Mouse (Mus musculus) forebrain, embryonic 13.5 days (tissue): ENCODE results near the gene Tm7sf2. TPM values are rescaled to one million over a fixed set of nuclear protein-coding genes. Genes with fewer than 3 reads are reported as not detected.

ENCODE experiments used
- ATAC-seq: fragments of 200-750 bp; cut with Nextera tagmentation; 2 replicates; pipeline ENCODE4 v1.8.0; 2017
- H3K27ac ChIP-seq: fragments of 300-500 bp; sonication (generic); 2 replicates; pipeline ENCODE4 v1.5.1; 2015; ENCODE audit warnings: inconsistent platforms, mild to moderate bottlenecking, moderate library complexity
- H3K27me3 ChIP-seq: fragments of 300-500 bp; sonication (generic); 2 replicates; pipeline ENCODE4 v1.6.1; 2015; ENCODE audit warnings: mild to moderate bottlenecking, inconsistent platforms
- H3K36me3 ChIP-seq: fragments of 300-500 bp; sonication (generic); 2 replicates; pipeline ENCODE4 v1.6.1; 2015; ENCODE audit warnings: mild to moderate bottlenecking, inconsistent platforms; ENCODE audit not compliant: poor library complexity, severe bottlenecking
- H3K4me1 ChIP-seq: fragments of 300-500 bp; sonication (generic); 2 replicates; pipeline ENCODE4 v1.6.1; 2015; ENCODE audit warnings: inconsistent platforms
- H3K4me2 ChIP-seq: fragments of 300-500 bp; sonication (generic); 2 replicates; pipeline ENCODE4 v1.6.1; 2015; ENCODE audit warnings: inconsistent platforms, mild to moderate bottlenecking, moderate library complexity
- H3K4me3 ChIP-seq: fragments of 300-500 bp; sonication (generic); 2 replicates; pipeline ENCODE4 v1.5.1; 2015; ENCODE audit warnings: mild to moderate bottlenecking, inconsistent platforms
- H3K9ac ChIP-seq: fragments of 300-500 bp; sonication (generic); 2 replicates; pipeline ENCODE4 v1.6.1; 2015; ENCODE audit warnings: mild to moderate bottlenecking, inconsistent platforms
- H3K9me3 ChIP-seq: fragments of 300-500 bp; sonication (generic); replicated peaks from 2 replicates; pipeline ENCODE4 v1.6.1; 2016; ENCODE audit warnings: inconsistent platforms
- WGBS: fragments of 180-500 bp; shearing (Covaris S2); methylation state at CpG from one replicate; pipeline ENCODE4 v1.1.7; 2015; 5-methylcytosine and 5-hydroxymethylcytosine counted together
- polyA plus RNA-seq: library from polyadenylated mRNA; unstranded; fragments of >200 nt; fragmentation: Nextera tagmentation; extraction: Ambion mirVana; gene quantifications from 2 replicates; pipeline ENCODE4 v1.2.1, GENCODE M21; 2015

Tm7sf2 gene
- polyA plus RNA-seq, 1 experiment from 2014 or later, result 28.3 TPM

- Histone ChIP-seq H3K4me2 (peak overlapping the region; percentile 90), H3K27me3 (no peaks in the 10 kb centered on the region), H3K9me3 (no peaks in the 10 kb centered on the region), H3K4me3 (peak overlapping the region; percentile 66), H3K36me3 (peaks cover 49% of the 10 kb centered on the region), H3K4me1 (peaks cover 28% of the 10 kb centered on the region), H3K27ac (peak overlapping the region; percentile 57; the same call in 1 of the 2 replicates), H3K9ac (peak overlapping the region; percentile 63)
- WGBS, result under 1% methylated on average over 17 of the region's 17 CpGs
- peak; percentile 74 for ATAC-seq
Observed at GRCm38 (mm10) chr19:6085417-6085879, 17.3 kb upstream of the Tm7sf2 start.

- WGBS, result under 1% methylated on average over 58 of the region's 58 CpGs
- H3K36me3 ChIP-seq, result peaks cover 49% of the 10 kb centered on the region
- ATAC-seq, result peak; percentile 94
- H3K9me3 ChIP-seq, result no peaks in the 10 kb centered on the region
- peak within 1 kb of the TSS; percentile 66 for H3K4me3 ChIP-seq
- peak within 1 kb of the TSS; percentile 74 for H3K9ac ChIP-seq
- no peaks in the 10 kb centered on the region for H3K27me3 ChIP-seq
- H3K27ac ChIP-seq, result peak within 1 kb of the TSS; percentile 57; the same call in 1 of the 2 replicates
- peak within 1 kb of the TSS; percentile 90 for H3K4me2 ChIP-seq
- peaks cover 28% of the 10 kb centered on the region for H3K4me1 ChIP-seq
Observed at GRCm38 (mm10) chr19:6084478-6085248, 16.5 kb upstream of the Tm7sf2 start, which contains the start of the genes Zfpl1 and Cdca5. Gene Zfpl1 (minus strand): TSS chr19:6084956. Gene Cdca5 (plus strand): TSS chr19:6084983.

DNA sequence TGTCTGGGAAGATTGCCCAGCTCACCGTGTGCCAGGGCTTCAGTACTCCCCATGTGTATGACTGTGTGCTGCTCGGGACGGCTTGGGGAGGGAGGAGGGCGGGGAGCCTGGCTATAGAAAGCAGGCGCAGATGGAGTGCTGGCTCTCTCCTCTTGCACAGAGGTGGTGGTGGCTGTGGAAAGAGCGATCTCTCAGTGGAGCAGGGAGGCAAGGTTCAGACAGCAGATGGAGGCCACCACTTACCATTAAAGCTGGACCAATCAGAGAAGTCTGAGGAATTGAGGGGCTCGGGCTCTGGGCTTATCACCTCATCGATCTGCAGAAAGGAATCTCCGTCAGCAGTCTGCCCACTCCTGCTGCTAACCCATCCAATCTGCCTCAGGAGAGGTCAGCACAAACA is 14.0 kb upstream of the Tm7sf2 start, which contains the start of gene Gm28374:
Gene Gm28374, minus strand, starts transcription at position 101 of the 400 bp plus-strand sequence.
- no peak for ATAC-seq
- H3K36me3 ChIP-seq, result peaks cover 31% of the 10 kb centered on the region
- H3K4me3 ChIP-seq, result no peak within 1 kb of the TSS
- no peaks in the 10 kb centered on the region for H3K9me3 ChIP-seq
- no peak within 1 kb of the TSS for H3K9ac ChIP-seq
- H3K4me2 ChIP-seq, result no peak within 1 kb of the TSS
- peaks cover 33% of the 10 kb centered on the region for H3K4me1 ChIP-seq
- H3K27me3 ChIP-seq, result no peaks in the 10 kb centered on the region
- no peak within 1 kb of the TSS for H3K27ac ChIP-seq
- WGBS, result 94% methylated on average over 9 of the region's 9 CpGs

- 97% methylated on average over 12 of the region's 12 CpGs for WGBS
- Histone ChIP-seq H3K9me3 (no peaks in the 10 kb centered on the region), H3K4me1 (peaks cover 29% of the 10 kb centered on the region), H3K4me2 (no peak within 1 kb of the TSS), H3K9ac (no peak within 1 kb of the TSS), H3K36me3 (peaks cover 35% of the 10 kb centered on the region), H3K27ac (no peak within 1 kb of the TSS), H3K4me3 (no peak within 1 kb of the TSS), H3K27me3 (no peaks in the 10 kb centered on the region)
- no peak for ATAC-seq
Observed at GRCm38 (mm10) chr19:6079983-6080480, 11.9 kb upstream of the Tm7sf2 start, which contains the start of gene Tmem262. Gene Tmem262 (plus strand): TSS chr19:6080033.

- peak within 1 kb of the TSS; percentile 79 for H3K9ac ChIP-seq
- H3K9me3 ChIP-seq, result no peaks in the 10 kb centered on the region
- no peaks in the 10 kb centered on the region for H3K27me3 ChIP-seq
- H3K27ac ChIP-seq, result peak within 1 kb of the TSS; percentile 80
- 2% methylated on average over 33 of the region's 33 CpGs for WGBS
- peak within 1 kb of the TSS; percentile 77 for H3K4me3 ChIP-seq
- H3K4me2 ChIP-seq, result peak within 1 kb of the TSS; percentile 93
- H3K36me3 ChIP-seq, result peaks cover 48% of the 10 kb centered on the region
- ATAC-seq, result peak; percentile 92
- peaks cover 16% of the 10 kb centered on the region for H3K4me1 ChIP-seq
Observed at GRCm38 (mm10) chr19:6076564-6077393, 8.6 kb upstream of the Tm7sf2 start, which contains the start of gene Vps51. Gene Vps51 (minus strand): TSS chr19:6077231.

GRCm38 (mm10) chr19:6073889-6074288 is 5.7 kb upstream of the Tm7sf2 start:
- 87% methylated on average over 5 of the region's 5 CpGs for WGBS
- Histone ChIP-seq H3K27ac (no peak overlapping the region), H3K9ac (no peak overlapping the region), H3K4me3 (no peak overlapping the region), H3K36me3 (peaks cover 53% of the 10 kb centered on the region), H3K9me3 (no peaks in the 10 kb centered on the region), H3K4me1 (peaks cover 16% of the 10 kb centered on the region), H3K27me3 (no peaks in the 10 kb centered on the region), H3K4me2 (no peak overlapping the region)
- ATAC-seq, result no peak

- Histone ChIP-seq H3K4me2 (no peak overlapping the region), H3K27me3 (no peaks in the 10 kb centered on the region), H3K36me3 (peaks cover 55% of the 10 kb centered on the region), H3K9ac (no peak overlapping the region), H3K9me3 (no peaks in the 10 kb centered on the region), H3K4me3 (no peak overlapping the region), H3K4me1 (peaks cover 22% of the 10 kb centered on the region), H3K27ac (no peak overlapping the region)
- no peak for ATAC-seq
- 92% methylated on average over 19 of the region's 19 CpGs for WGBS
Observed at GRCm38 (mm10) chr19:6071261-6071660, 3.1 kb upstream of the Tm7sf2 start.

GRCm38 (mm10) chr19:6070571-6071250 is 2.5 kb upstream of the Tm7sf2 start:
- no peak overlapping the region for H3K27ac ChIP-seq
- peaks cover 55% of the 10 kb centered on the region for H3K36me3 ChIP-seq
- no peaks in the 10 kb centered on the region for H3K9me3 ChIP-seq
- H3K4me1 ChIP-seq, result peaks cover 22% of the 10 kb centered on the region
- H3K4me3 ChIP-seq, result no peak overlapping the region
- no peaks in the 10 kb centered on the region for H3K27me3 ChIP-seq
- ATAC-seq, result no peak
- H3K4me2 ChIP-seq, result no peak overlapping the region
- no peak overlapping the region for H3K9ac ChIP-seq
- WGBS, result 89% methylated on average over 29 of the region's 31 CpGs

GRCm38 (mm10) chr19:6069851-6070250 is 1.7 kb upstream of the Tm7sf2 start:
- H3K4me3 ChIP-seq, result no peak overlapping the region
- ATAC-seq, result no peak
- no peak overlapping the region for H3K27ac ChIP-seq
- H3K9ac ChIP-seq, result no peak overlapping the region
- H3K4me2 ChIP-seq, result no peak overlapping the region
- no peaks in the 10 kb centered on the region for H3K9me3 ChIP-seq
- WGBS, result 96% methylated on average over 10 of the region's 10 CpGs
- H3K36me3 ChIP-seq, result peaks cover 49% of the 10 kb centered on the region
- no peaks in the 10 kb centered on the region for H3K27me3 ChIP-seq
- peaks cover 24% of the 10 kb centered on the region for H3K4me1 ChIP-seq

GRCm38 (mm10) chr19:6068951-6069350 is 778 bp upstream of the Tm7sf2 start:
- Histone ChIP-seq H3K36me3 (peaks cover 46% of the 10 kb centered on the region), H3K27ac (no peak overlapping the region), H3K4me2 (no peak overlapping the region), H3K4me3 (no peak overlapping the region), H3K9ac (no peak overlapping the region), H3K4me1 (peaks cover 24% of the 10 kb centered on the region), H3K9me3 (no peaks in the 10 kb centered on the region), H3K27me3 (no peaks in the 10 kb centered on the region)
- no peak for ATAC-seq
- 72% methylated on average over 4 of the region's 4 CpGs for WGBS

DNA sequence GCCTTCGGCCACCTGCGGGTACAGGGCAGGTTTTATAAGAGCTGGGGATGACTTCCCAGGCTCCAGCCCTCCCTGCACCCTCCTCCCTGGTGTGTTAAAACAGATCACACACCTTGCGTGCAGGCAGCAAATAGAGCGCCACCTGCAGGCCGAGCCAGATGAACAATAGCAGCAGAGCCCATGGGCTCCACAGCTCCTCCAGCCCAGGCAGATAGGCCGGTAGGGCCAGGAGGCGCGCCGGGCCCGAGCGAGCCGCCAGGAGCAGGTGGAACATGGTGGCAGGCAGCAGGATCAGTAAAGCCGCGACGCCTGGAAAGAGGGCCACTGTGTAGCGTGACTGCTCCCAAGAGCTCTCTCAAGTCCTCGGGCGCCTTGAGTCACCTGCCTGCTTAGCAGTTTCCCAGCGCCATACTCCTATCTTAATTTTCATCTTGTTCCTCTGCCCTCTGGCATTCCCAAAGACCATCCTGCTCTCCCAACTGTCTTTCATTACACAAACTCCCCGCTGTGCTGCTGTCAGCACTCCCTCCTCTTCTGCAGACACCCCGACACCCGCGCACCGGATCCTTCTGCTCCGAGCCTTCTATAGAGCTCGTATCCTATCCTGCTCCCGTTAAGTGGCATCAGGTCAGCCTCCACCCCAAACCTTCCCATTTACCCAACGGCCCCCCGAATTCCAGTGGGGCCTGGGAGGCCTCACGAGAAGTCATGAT is 1.0 kb downstream of the Tm7sf2 start:
- Histone ChIP-seq H3K27me3 (no peaks in the 10 kb centered on the region), H3K4me2 (peak overlapping the region; percentile 96), H3K4me1 (peaks cover 38% of the 10 kb centered on the region), H3K9ac (peak overlapping the region; percentile 80), H3K9me3 (no peaks in the 10 kb centered on the region), H3K4me3 (peak overlapping the region; percentile 51), H3K36me3 (peaks cover 30% of the 10 kb centered on the region), H3K27ac (peak overlapping the region; percentile 87)
- under 1% methylated on average over 30 of the region's 30 CpGs for WGBS
- ATAC-seq, result peak; percentile 70
